Mouse (Mus musculus): ENCODE results near the gene Top3b. TPM values are rescaled to one million over a fixed set of nuclear protein-coding genes. Genes with fewer than 3 reads are reported as not detected.
"Not testable (repeated sequence)": the region's sequence is repeated elsewhere in the genome, so short reads cannot be mapped to it uniquely, and the experiment has no call there.

Top3b gene
- 10 to 100 TPM; 20.8 to 22.6 TPM for total RNA-seq (2021)
- long read RNA-seq, experiment 1, partial matches to known transcripts = 1 of 19 reads
- long read RNA-seq, experiment 1, other reads (novel, unspliced or antisense) = 17 of 19 reads
- long read RNA-seq, experiment 2, partial matches to known transcripts = 0 of 18 reads
- long read RNA-seq, experiment 2, other reads (novel, unspliced or antisense) = 15 of 18 reads

DNA sequence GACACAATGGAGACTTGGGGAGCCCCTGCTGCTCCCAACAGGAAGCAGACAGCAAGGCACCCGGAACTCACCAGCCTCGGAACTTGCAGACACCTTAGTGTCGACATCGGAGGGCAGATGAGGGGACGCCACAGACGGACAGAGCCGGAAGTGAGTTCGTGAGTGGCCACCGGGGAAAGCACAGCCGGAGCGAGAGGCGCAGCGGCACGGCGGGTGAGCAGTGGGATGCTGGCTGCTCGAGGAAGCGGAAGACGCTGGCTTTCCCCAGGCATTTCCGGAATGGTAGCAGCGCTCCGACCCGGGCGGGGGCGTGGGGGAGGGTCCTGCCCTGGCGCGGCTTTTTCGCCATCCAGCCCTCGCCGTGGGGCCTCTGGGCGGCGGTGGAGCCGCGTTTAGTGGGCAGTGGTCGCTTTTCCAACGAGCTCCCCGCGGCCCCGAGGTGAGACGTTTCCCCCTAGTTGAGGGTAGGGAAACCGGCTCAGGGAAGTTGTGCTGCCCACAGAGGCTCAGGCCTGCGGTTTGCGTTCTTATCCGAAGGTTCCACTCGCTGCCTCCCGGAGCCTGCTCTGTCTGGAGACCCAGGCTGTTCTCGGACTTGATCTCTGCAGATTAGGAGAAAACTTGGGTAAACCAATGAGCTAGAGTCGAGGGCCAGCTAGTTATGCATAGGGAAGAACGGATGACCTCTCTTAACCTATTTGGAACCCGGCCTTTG, at the start of gene Top3b, which contains the start of gene Vpreb1:
Gene Top3b (plus strand): TSS at position 120 of the 715 bp plus-strand sequence.
Gene Vpreb1 (minus strand): TSS at position 227 of the 715 bp plus-strand sequence.
- intact Hi-C loops (cut with DNase I; ENCODE audit: low total_unique reads) = no loop called here
- peak; percentile 88 for DNase-seq

DNA sequence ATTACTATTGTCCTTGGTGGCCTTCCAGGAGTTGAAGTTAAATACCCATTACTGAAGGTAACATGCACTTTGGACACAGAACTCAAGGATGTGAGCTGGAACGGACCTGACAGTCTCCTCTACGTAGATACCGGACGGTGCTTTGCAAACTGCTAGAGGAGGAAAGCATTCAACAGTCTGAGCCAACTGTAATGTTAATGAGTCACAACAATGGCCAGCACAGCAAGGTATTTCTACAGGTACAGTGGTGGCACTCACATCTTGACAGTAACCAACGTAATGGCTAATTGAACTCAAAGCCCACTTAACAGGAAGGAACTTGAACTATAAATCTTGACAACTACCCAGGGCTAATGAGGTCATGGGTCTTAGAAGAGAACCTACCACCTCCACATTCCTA, 45.1 kb upstream of the Top3b start:
- intact Hi-C loops (cut with DNase I; ENCODE audit: low total_unique reads) = no loop called here
- DNase-seq = no peak

DNA sequence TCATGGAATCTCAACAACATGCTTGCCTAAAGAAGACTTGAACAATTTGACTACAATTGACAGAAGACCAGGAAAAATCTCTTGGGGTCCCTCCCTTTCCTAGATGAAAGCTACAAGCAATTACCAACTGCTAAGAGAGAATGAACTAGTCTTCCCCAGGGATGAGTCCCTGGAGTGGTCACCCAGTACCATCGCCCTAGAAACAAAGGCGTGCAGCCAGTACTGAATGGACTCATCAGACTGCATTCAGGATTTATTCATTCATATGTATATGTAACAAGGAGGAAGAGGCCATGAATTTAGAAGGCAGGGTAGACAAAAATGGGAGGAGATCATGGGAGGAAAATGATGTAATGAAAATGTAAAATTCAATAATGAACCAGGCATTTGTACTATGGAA, 44.3 kb upstream of the Top3b start:
- no peak for DNase-seq

DNA sequence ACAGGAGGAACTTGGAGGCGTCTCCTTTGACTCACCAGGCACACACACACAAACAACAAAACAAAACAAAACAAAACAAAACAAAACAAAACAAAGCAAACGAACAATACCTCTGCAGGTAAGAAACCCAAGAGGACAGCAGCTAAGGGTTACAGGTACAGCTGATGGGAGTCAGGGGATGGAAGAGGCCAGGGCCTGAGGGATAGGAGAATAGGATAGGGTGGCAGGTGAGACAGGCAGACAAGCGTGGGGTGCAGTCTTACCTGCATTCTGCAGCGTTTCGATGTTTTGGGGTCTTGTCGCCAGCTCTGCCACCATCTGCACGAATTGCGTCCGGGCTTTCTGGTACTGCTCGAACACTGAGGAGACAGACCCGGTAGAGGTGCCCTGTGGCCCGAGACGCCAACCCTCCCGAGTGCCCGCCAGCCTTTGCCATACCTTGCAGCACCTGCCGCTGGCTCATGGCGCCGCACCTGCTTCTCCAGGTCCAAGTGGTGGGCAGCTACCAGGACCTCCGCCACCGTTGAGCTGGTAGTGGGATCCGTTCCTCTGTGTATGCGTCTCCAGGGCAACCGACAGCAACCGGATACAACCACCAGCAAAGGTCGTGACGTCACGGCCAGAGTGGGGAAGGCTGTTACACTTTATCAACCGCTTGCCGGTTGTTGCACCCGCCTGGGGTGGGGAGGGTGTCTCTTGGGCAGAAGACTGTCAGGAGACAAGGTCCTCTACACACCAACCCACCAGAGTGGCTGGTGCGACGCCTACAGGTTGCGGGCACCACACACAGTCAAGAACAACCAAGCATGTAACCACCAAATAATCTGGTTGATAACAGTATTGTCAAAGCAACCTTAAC, 41.5 kb upstream of the Top3b start, which contains the start of gene Spag6l:
Gene Spag6l (minus strand): TSS at position 700 of the 859 bp plus-strand sequence.
- peak; percentile 17 for DNase-seq

More for the DNA sequence above, 44.3 kb upstream of the Top3b start:
- intact Hi-C loops (cut with DNase I; ENCODE audit: low total_unique reads) = no loop called here

DNA sequence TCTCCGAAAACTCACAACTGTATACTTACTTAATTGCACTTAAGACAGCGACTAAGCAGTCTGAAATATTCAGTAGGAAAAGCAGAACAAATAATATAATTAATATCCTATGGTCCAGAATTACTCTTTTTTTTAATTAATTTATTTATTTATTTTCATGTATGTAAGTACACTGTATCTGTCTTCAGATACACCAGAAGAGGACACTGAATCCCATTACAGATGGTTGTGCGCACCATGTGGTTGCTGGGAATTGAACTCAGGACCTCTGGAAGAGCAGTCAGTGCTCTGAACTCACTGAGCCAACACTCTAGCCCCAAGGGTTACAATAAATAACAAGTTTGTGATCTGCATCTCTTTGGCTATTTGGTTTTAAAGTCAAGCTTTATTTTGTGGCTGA, 40.9 kb upstream of the Top3b start:
- intact Hi-C loops (cut with DNase I; ENCODE audit: low total_unique reads) = no loop called here
- DNase-seq = no peak

More for the DNA sequence above, 41.5 kb upstream of the Top3b start, which contains the start of gene Spag6l:
- intact Hi-C loops (cut with DNase I; ENCODE audit: low total_unique reads) = no loop called here

DNA sequence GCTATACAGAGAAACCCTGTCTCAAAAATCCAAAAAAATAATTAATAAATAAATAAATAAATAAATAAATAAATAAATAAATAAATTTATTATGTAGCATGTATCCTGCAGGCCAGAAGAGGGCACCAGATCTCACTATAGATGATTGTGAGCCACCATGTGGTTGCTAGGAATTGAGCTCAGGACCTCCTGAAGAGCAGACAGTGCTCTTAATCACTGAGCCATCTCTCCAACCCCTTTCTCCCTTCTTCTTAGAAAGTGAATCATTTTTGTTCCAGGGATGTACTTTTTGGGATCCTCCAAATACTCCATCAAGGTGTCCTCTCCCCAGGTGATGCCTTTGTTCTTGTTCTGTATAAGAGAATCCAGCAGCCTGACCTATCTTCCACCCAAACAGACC, 21.3 kb upstream of the Top3b start:
- no peak for DNase-seq
- intact Hi-C loops (cut with DNase I; ENCODE audit: low total_unique reads) = no loop called here

DNA sequence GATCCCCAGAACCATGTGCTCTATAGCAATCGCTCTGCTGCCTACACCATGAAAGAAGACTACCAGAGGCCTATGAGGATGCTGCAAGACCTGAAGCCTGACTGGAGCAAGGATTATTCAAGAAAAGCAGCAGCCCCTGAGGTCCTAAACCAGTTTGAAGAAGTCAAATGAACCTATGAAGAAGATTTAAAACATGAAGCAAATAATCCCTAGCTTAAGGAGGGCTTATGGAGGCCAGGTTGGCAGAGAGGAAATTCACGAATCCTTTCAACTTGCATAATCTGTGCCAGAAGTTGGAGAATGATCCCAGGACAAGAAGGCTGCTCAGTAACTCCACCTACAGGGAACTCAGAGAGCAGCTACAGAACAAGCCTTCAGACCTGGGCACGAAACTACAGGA, 18.1 kb upstream of the Top3b start:
- intact Hi-C loops (cut with DNase I; ENCODE audit: low total_unique reads) = no loop called here
- no peak for DNase-seq

DNA sequence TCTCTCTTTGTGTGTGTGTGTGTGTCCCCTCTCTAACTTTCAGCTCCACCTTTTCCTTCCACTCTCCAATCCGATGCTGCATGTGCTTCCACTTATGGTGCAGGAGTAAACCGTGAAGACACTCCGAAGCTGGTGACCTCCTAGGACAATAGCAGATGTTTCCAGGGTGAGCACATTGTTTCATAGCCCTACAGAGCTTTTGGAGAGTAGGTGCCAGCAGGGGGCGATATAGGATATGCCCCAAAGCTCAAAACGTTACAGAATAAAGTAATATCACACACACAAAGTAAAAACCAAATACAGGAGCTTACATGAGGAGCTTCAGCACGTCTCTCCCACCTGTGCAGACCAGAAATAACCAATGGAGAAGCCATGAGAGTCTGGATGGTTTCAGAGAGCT, 15.7 kb upstream of the Top3b start:
- intact Hi-C loops (cut with DNase I; ENCODE audit: low total_unique reads) = loop anchor here (5.0 kb wide), 1 partner anchor 57 kb away; no protein-coding TSS in a partner anchor
- peak; percentile 32 for DNase-seq

DNA sequence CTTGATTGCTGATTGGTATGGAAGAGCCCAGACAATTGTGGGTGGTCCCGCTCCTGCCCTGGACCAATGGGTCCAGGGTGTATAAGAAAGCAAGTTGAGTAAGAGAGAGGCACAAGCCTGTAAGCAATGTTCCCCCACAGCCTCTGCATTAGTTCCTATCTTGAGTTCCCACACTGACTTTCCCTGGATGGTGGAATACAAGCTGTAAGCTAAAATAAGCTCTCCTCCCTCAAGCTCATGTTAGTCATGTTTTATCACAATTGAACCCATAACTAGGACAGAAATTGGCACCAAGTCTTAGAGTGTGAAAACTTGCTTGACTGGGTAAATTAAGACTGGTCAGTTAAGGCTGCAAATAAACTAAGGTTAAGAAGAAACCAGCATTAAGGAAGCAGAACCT, 15.0 kb upstream of the Top3b start:
- DNase-seq = no peak
- intact Hi-C loops (cut with DNase I; ENCODE audit: low total_unique reads) = loop anchor here (5.0 kb wide), 1 partner anchor 57 kb away; no protein-coding TSS in a partner anchor

DNA sequence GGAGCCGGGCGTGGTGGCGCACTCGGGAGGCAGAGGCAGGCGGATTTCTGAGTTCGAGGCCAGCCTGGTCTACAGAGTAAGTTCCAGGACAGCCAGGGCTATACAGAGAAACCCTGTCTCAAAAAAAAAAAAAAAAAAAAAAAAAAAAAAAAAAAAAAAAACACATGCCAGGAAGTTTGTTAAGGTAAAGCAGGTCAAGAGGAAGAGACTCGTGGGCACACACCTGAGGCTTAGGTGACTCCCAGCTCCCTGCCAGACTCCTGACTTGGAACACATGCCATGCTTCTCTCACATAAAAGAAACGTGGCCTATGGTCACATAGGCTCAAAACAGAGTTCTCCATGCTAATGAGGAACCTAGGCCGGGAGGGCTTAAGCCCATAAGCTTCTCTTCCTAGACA, 14.5 kb upstream of the Top3b start:
- intact Hi-C loops (cut with DNase I; ENCODE audit: low total_unique reads) = loop anchor here (5.0 kb wide), 1 partner anchor 56 kb away; no protein-coding TSS in a partner anchor
- not testable (repeated sequence) for DNase-seq

DNA sequence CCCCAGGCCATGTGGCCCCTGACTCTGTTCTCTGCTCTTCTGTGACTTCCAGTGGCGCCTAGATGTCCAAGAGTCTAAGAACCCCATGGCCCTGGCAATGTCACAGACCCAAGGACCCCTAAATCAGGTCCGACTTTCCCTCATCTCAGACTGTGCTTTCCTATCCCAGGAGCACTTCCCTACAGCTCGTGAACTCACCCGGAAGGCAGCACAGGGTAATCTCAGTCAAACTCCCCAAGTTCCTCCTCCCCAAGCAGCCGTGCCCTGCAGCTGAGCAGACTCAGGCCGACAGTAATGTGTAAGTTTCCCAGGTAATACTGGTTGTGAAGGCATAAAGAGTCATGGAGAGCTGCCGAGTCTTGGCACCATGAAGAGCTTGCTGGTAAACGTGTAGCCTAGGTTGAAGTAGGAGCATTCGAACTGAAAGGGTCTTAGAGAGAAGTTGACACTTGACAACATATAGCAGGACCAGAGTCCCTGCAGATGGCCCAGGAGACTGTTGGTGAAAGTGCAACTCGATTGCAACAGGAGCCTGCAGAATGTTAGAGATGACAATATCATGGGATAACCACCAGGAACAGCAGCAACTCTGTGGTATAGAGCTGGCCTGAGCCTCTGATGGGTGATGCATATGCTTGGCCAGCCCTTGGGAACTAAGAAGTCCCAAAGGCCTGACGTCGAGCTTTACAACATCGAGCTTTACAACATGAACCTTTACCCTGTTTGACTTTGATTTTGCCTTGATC, 13.6 kb upstream of the Top3b start:
- intact Hi-C loops (cut with DNase I; ENCODE audit: low total_unique reads) = loop anchor here (5.0 kb wide), 1 partner anchor 55 kb away; no protein-coding TSS in a partner anchor
- no peak for DNase-seq

DNA sequence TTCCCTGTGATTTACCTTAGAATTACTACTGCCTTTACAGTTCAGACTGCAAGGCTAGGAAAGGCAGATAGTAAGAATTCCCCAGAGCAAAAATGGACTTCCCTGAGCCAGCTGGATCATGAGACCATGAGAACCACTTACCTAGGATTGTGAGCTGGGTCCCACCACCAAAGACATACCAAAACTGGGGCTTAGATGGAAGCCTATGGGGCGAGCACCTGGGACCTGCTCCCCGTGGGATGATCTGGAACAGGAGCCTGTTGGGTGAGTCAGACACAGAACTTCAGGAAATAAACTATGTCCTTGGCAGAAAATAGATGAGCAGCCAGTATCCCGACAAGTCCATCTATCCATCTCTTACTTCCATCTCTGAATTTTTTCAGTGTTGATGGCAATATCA, 8.2 kb upstream of the Top3b start:
- DNase-seq = no peak
- intact Hi-C loops (cut with DNase I; ENCODE audit: low total_unique reads) = no loop called here

DNA sequence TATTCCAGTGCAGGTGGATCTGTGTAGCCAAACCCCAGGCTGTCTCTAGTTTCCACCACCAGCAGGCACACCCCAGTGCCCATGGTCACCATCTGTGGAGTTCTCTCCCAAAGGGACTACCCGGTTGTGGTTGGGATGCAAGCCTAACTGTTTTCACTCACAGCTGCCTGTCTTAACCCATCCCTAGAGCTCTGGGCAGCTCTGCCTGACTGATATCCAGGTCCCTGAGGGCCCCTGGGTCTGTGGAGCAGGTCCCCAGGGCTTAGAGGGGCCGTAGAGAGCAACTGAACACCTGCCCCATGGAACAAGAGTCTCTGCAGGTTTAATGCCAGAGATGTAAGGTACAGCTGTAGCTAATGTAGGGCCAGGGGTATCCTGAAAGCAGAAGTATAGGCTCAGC, 6.6 kb upstream of the Top3b start, which contains the start of gene Igll1:
Gene Igll1 (minus strand): TSS at position 8 of the 400 bp plus-strand sequence.
- no peak for DNase-seq
- intact Hi-C loops (cut with DNase I; ENCODE audit: low total_unique reads) = no loop called here

DNA sequence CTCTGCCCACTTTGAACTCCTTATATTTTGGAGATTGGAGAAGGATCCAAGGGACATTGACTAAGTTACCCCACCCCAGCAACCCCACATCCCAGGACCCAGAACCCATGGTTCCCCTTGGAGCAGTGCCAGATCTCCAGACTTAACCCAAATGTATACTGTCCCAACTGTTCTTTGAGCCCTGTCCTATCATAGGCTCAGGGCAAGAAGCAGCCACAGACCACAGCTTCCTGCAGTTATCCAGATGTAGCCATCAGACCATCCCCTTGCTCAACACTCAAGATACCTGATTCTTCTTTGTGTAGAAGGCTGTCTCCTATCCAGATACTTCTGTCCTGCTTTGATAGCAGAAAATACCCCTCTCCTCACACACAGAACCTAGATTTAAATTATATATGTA, 5.3 kb upstream of the Top3b start:
- DNase-seq = no peak
- intact Hi-C loops (cut with DNase I; ENCODE audit: low total_unique reads) = no loop called here

DNA sequence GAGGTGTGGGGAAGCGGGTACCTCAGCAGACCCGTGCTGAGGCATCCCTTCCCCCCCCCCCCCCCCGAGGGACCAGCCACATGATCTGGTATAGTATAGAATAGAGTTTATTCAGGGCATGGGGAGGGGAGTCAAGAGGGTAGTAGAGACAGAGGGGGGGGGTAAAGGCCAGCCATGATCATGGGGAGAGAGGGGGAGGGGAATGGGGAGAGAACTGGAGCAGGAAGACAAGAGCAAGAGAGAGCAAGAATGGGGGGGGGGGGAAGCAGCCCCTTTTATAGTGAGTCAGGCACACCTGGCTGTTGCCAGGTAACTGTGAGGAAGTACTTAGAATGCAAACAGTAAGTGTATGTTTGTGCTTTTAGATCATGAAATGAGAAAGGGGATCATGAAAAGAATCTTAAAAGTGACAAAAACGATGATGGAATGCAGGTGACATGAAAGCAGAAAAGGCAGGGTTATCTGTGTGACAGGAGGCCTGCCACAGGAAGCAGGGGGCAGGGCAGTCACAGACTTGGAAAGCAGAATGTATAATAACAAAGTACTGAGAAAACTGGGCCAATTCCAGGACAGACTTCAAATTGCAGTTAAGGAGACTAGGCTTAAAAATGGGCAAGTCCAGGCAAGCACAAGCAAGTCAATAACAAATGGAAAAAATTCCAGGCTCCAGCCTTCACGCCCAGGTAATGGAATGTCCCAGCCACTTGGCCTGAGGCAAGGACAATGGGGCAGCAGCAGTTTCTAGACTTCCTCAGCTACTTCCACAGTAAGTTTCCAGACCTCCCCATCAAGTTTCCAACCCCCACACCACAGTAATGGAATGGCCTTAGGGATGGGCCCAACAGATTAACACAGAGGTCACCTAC, 4.6 kb upstream of the Top3b start:
- intact Hi-C loops (cut with DNase I; ENCODE audit: low total_unique reads) = no loop called here

DNA sequence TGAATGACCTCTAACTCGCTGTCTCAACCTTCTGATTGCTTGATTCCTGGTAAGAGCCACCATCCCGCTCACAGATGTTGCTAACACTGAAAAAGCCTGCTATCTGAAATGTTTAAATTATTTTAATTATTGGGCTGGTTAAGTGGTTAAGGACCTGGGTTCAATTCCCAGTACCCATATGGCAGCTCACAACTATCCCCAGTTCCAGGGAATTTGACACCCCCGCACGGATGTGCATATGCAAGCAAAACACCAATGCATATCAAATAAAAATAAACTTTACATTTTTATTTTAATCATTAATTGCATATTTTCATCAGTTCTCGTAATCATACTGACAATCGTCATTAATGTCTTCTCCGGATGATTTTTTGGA, 307 bp upstream of the Top3b start:
- no peak for DNase-seq
- intact Hi-C loops (cut with DNase I; ENCODE audit: low total_unique reads) = no loop called here

More for the DNA sequence above, 4.6 kb upstream of the Top3b start:
- DNase-seq = no peak

DNA sequence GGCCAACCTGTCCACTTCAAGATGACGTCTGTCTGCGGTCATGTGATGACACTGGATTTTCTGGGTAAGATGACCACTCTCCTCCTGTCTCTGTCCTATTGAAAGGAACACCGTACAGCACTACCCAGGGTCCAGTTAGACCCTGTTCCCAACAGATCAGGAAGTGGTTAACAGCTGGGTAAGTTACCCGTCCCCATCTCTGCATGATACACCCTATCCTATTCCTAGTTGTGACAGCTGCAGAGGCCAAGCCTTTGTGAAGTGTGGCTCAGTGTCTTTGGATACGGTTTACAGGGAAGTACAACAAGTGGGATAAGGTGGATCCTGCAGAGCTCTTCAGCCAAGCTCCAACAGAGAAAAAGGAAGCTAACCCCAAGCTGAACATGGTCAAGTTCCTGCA, 8.5 kb downstream of the Top3b start:
- DNase-seq = no peak
- intact Hi-C loops (cut with DNase I; ENCODE audit: low total_unique reads) = no loop called here

DNA sequence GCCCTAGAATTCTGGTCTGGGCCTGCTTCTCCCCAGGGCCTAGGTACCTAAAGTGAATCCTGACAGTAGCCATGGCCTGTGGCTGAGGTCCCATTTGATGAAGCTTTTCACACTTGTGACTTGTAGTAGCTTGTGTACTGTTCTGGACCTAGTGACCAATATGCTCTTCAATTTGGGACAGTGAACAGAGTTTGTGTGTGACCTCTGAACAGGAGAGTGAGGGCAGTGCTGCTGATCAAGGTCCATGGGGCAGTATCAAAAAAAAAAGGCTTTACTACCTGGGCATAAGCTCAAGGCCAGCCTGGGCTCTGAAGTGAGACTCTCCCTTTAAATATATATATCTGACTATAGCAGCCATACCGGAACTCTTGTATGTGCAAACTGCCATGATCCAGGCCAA, 17.8 kb downstream of the Top3b start:
- intact Hi-C loops (cut with DNase I; ENCODE audit: low total_unique reads) = no loop called here

More for the DNA sequence above, 17.8 kb downstream of the Top3b start:
- no peak for DNase-seq
